Mouse (Mus musculus): ENCODE measurements at regions not wholly inside any gene's neighbourhood (a gene's known extent, or its start where the extent isn't known, plus 50 kb on each side); places are given as distances from the start of the nearest gene placed in this dataset.

DNA sequence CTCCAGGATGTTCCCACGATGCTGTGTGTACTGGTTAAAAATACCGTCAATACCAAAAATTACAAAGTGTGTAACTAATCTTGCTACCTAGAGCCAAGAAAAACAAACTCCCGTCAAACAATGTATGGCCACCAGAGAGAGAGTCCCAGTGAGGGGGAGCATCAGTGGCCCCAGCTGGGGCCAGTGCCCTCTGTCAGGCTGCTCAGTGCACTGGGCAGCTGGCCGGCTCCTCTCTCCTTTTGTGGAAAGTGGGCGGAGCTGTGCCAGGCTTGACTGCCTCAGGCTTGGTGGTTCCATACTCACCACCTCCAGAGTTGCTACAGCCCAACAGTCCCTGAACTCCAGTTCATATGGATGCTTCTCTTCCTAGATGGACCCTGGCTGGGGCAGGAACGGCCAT, 53.8 kb upstream of the Sept5 start:
- WGBS, result 44% methylated on average over 6 of the region's 6 CpGs
- Histone ChIP-seq H3K9me3 (no peaks in the 10 kb centered on the region), H3K4me2 (no peak overlapping the region), H3K27me3 (replicated peaks) (no peaks in the 10 kb centered on the region), H3K27ac (no peak overlapping the region), H3K4me1 (peaks cover 8% of the 10 kb centered on the region), H3K9ac (no peak overlapping the region), H3K4me3 (no peak overlapping the region), H3K36me3 (replicated peaks) (no peaks in the 10 kb centered on the region)
- no peak for ATAC-seq (replicated peaks)

DNA sequence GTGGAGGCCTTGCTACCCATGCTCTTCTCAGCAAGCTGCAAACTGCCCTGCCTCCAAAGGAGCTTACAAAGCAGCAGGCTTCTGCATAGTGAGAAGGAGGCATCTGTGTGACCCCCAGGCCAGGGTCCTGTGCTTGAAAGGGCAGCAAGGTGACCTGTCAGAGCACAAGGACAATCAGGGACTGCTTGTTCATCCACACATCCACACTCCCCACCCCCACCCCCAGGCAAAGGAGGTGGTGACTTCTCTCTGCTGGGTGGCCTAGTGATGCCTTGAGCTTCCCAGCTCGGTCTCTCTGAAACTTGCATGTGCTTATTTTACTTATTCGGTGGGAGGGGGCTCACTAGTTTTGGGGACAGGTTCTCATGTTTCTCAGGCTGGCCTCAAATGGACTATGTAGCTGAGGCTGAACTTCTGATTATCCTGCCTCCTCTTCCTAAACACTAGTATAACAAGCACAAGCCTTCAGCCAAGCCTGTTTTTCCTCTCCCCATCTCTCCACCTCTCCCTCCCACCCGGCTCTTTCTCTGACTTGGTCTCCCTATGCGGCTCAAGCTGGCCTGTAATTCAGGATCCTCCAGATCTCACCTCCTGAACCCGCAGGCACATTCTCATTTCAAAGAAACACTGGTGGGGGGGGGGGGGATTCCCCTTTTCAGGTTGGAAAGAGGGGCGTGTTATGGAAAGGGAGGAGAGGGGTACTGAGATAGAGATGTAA, 56.4 kb upstream of the Sept5 start:
- Histone ChIP-seq H3K4me1 (peaks cover 8% of the 10 kb centered on the region), H3K27me3 (replicated peaks) (no peaks in the 10 kb centered on the region), H3K4me2 (no peak overlapping the region), H3K9ac (no peak overlapping the region), H3K27ac (no peak overlapping the region), H3K4me3 (no peak overlapping the region), H3K9me3 (no peaks in the 10 kb centered on the region), H3K36me3 (replicated peaks) (no peaks in the 10 kb centered on the region)
- ATAC-seq (replicated peaks), result 0 out of 2 replicates have a peak, but pooled peaks have one; percentile 41
- 8% methylated on average over 6 of the region's 6 CpGs for WGBS

DNA sequence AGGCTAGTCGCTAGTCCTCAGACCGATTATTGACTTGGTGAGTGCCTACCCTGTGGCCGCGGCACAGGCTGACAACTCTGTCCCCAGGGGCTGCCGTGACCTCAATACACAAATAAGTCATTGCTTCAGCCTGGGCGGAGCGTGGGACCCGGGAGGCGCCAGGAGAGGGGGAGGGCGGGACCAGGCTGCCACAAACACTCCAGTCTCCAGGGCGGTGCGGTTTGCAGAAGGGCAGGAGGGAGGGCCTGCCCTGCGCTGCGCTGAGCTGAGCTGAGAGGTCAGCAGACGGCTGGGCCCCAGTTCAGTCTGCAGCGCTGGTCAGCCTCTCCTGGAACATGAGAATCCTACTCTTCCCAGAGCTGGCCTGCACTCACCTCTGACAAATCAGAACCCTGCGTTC, 57.2 kb upstream of the Sept5 start:
- H3K27ac ChIP-seq, result peak overlapping the region; percentile 16; the same call in 1 of the 2 replicates
- H3K9ac ChIP-seq, result no peak overlapping the region
- WGBS, result under 1% methylated on average over 17 of the region's 17 CpGs

DNA sequence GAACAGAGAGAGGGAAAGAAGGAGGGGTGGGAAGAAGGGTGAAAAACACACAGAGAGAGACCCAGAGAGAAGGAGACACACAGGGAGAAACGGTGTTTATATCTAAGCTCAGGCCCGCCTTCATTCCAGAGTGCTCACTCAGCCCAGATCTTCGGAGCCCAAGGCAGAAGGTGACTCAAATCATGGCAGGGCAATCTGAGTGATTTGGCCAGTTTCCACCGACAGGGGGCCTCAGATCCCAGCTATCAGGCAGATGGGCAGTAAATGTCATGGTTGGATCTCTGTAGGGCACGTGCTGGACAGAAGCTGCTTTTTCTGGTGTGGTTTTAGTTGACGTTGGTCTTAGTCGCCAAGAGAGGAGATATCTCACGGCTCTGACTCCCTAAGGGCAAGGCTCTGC, 57.6 kb upstream of the Sept5 start:
- no peaks in the 10 kb centered on the region for H3K36me3 ChIP-seq (replicated peaks)
- H3K4me3 ChIP-seq, result peak overlapping the region; percentile 21; the same call in 1 of the 2 replicates
- peak overlapping the region; percentile 16; the same call in 1 of the 2 replicates for H3K27ac ChIP-seq
- H3K9me3 ChIP-seq, result no peaks in the 10 kb centered on the region
- H3K4me2 ChIP-seq, result peak overlapping the region; percentile 58
- WGBS, result 5% methylated on average over 8 of the region's 8 CpGs
- no peak overlapping the region for H3K9ac ChIP-seq
- peak; percentile 58 for ATAC-seq (replicated peaks)
- H3K27me3 ChIP-seq (replicated peaks), result no peaks in the 10 kb centered on the region
- peaks cover 8% of the 10 kb centered on the region for H3K4me1 ChIP-seq

More for the DNA sequence above, 57.2 kb upstream of the Sept5 start:
- Histone ChIP-seq H3K4me2 (peak overlapping the region; percentile 58), H3K4me3 (peak overlapping the region; percentile 21), H3K27me3 (replicated peaks) (no peaks in the 10 kb centered on the region), H3K9me3 (no peaks in the 10 kb centered on the region), H3K36me3 (replicated peaks) (no peaks in the 10 kb centered on the region), H3K4me1 (peaks cover 8% of the 10 kb centered on the region)
- peak; percentile 94 for ATAC-seq (replicated peaks)

DNA sequence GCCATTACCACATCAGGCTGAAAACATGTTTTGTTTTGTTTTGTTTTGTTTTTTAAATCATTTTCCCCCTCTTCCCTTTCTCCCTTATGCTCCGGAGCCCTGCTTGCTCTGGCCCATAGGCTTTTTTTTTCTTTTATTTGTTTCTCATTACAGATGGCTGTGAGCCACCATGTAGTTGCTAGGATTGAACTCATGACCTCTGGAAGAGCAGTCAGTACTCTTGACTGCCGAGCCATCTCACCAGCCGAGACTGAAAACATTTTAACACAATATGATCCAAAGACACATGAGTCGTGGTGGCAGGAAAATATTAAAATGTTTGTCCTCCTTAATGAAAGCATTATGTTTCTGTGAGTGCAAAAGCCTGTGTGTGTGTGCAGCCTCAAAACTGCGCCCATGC, 65.8 kb upstream of the Sept5 start:
- 66% methylated on average over 5 of the region's 5 CpGs for WGBS
- Histone ChIP-seq H3K4me3 (no peak overlapping the region), H3K4me2 (no peak overlapping the region), H3K36me3 (replicated peaks) (no peaks in the 10 kb centered on the region), H3K27me3 (replicated peaks) (no peaks in the 10 kb centered on the region), H3K9ac (no peak overlapping the region), H3K4me1 (0 out of 2 replicates have a peak, but pooled peaks cover 5% of the 10 kb centered on the region), H3K27ac (no peak overlapping the region), H3K9me3 (no peaks in the 10 kb centered on the region)
- no peak for ATAC-seq (replicated peaks)

DNA sequence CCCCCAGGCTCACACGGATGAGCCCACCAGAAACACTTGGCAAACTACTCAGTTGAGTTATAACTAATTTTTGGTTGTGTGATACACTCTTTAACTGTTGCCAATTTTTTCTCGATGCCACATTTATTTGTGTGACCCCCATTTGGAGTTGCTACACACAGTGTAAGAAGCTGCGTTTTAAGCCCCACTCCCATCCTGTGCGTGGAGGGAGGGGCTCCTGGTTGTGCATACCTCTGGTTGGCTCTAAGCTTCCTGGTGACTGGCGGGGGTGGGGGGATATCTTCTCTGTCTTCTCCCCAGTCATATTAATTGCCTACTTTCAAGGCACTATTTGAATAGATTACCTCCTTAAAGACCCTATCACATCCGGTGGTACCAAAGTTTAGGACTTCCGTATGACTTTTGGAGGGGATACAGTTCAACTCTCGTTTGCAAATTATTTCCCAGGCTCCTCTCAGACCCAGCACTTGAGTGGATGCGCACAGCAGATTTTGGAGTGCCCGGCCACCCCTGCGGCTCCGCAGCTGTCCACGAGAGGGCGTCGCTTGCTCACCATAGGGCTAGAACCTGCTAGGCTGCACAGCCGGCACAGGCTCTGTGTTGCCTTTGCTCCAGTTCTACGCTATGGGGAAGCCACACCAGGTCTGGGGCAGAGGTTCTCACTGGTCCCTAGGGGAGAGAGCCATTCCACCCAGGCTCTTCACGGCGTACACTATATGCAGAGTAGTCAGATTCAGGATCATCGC, 66.5 kb upstream of the Sept5 start:
- 10% methylated on average over 20 of the region's 20 CpGs for WGBS
- H3K4me2 ChIP-seq, result peak overlapping the region; percentile 21; the same call in 1 of the 2 replicates

DNA sequence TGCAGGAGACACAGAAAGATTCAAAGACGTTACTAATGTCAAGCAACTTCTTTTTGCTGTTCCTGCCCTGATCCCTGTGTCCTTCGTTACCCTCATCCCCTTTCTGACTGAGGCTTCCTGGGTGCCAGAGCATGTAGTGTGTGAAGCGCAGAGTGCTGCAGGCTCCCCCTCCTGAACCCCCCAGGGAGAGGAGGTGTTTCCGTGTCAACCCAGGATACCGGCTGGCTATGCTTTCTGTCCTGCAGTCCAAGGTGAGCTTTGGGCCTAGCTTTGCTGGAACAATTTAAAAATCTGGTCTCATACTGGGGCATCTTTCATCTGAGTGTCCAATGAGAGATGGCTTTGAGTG, 67.0 kb upstream of the Sept5 start:
- H3K27me3 ChIP-seq (replicated peaks), result no peaks in the 10 kb centered on the region
- no peaks in the 10 kb centered on the region for H3K9me3 ChIP-seq
- 61% methylated on average over 5 of the region's 5 CpGs for WGBS
- no peak overlapping the region for H3K9ac ChIP-seq
- H3K4me1 ChIP-seq, result 0 out of 2 replicates have a peak, but pooled peaks cover 5% of the 10 kb centered on the region
- peak overlapping the region; percentile 21; the same call in 1 of the 2 replicates for H3K4me2 ChIP-seq
- ATAC-seq (replicated peaks), result no peak
- no peaks in the 10 kb centered on the region for H3K36me3 ChIP-seq (replicated peaks)
- H3K4me3 ChIP-seq, result no peak overlapping the region
- H3K27ac ChIP-seq, result no peak overlapping the region

More for the DNA sequence above, 66.5 kb upstream of the Sept5 start:
- H3K4me3 ChIP-seq, result no peak overlapping the region
- H3K9ac ChIP-seq, result no peak overlapping the region
- H3K4me1 ChIP-seq, result 0 out of 2 replicates have a peak, but pooled peaks cover 5% of the 10 kb centered on the region
- no peak overlapping the region for H3K27ac ChIP-seq
- ATAC-seq (replicated peaks), result 0 out of 2 replicates have a peak, but pooled peaks have one; percentile 50
- H3K27me3 ChIP-seq (replicated peaks), result no peaks in the 10 kb centered on the region
- no peaks in the 10 kb centered on the region for H3K36me3 ChIP-seq (replicated peaks)
- H3K9me3 ChIP-seq, result no peaks in the 10 kb centered on the region

DNA sequence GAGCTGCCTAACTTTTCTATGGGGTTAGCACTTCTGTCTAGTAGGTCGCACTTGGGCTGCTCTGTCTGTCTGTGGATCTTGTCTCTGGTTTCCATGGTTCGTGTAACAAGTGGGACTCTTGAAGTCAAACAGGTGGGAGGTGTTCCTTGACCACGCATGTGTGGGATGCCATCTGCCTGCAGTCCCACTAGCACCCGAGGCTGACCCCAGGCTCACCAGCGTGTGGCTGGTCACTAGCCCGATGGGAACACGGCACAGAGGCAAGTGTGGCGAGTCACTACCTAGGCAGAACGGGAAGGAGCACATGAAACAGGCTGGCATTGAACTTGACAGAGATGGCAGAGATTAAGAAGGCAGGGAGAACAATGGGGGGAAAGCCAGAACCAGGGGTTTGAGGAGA, 72.5 kb upstream of the Cldn5 start:
- no peak overlapping the region for H3K9ac ChIP-seq
- no peak overlapping the region for H3K27ac ChIP-seq
- H3K4me1 ChIP-seq, result peaks cover 6% of the 10 kb centered on the region; the same call in 1 of the 2 replicates
- WGBS, result 58% methylated on average over 9 of the region's 9 CpGs
- H3K4me2 ChIP-seq, result no peak overlapping the region
- no peak for ATAC-seq (replicated peaks)
- no peak overlapping the region for H3K4me3 ChIP-seq
- H3K9me3 ChIP-seq, result no peaks in the 10 kb centered on the region
- no peaks in the 10 kb centered on the region for H3K27me3 ChIP-seq (replicated peaks)
- H3K36me3 ChIP-seq (replicated peaks), result no peaks in the 10 kb centered on the region

DNA sequence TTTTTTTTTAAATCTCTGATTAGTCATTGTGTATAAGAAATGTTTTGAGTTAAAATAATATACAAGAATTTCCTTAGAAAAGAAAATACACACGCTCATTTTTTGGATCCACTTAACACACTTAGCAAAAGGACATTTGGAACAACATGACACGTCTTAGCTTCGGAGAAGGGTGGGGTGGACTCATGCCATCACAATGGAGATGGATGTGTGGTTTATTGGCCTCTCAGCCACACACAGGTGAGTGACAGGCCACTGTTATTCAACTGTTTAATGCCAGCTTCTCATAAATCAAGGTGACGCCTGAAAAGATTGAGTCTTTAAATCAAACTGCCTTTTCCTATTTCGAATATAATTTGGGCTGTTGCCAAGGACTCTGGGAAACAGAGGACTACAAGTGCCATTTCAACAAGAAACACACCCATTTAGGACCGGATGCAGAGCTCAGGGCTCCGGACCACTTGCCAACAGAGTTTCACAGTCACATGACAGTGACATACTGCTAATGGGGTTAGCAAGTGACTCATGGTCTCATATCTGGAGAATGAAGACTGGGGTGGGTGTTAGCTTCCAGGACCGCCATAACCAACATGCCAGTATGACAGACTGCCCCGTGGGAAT, 71.5 kb upstream of the Cldn5 start:
- no peaks in the 10 kb centered on the region for H3K27me3 ChIP-seq (replicated peaks)
- no peak overlapping the region for H3K27ac ChIP-seq

DNA sequence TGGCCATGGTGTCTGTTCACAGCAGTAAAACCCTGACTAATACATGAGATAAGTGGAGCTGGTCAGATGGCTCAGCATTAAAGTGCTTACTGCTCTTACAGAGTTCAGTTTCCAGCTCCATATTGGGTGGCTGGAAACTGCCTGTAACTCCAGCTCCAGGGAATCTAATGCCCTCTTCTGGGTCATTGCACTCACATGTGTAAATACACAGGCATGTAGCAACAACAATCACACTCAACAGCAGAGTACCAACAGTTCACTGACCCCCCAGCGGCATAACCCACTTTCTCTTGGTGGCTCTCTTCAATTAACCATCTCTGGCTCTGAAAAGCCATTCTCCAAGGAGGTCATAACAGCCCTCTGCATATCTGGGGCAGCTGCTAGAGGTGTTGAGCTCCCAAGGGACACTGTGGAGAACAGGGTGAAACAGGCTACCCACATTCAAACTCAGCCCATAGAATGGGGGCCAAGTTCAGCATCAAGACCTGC, 65.0 kb upstream of the Cldn5 start:
- 81% methylated on average over 1 of the region's 1 CpGs for WGBS
- Histone ChIP-seq H3K36me3 (replicated peaks) (no peaks in the 10 kb centered on the region), H3K4me2 (no peak overlapping the region), H3K4me1 (no peaks in the 10 kb centered on the region), H3K9ac (no peak overlapping the region), H3K27ac (no peak overlapping the region), H3K27me3 (replicated peaks) (no peaks in the 10 kb centered on the region), H3K9me3 (no peaks in the 10 kb centered on the region), H3K4me3 (no peak overlapping the region)
- ATAC-seq (replicated peaks), result no peak

More for the DNA sequence above, 71.5 kb upstream of the Cldn5 start:
- ATAC-seq (replicated peaks), result no peak
- Histone ChIP-seq H3K9me3 (no peaks in the 10 kb centered on the region), H3K9ac (no peak overlapping the region), H3K4me3 (no peak overlapping the region), H3K36me3 (replicated peaks) (no peaks in the 10 kb centered on the region), H3K4me2 (no peak overlapping the region), H3K4me1 (peaks cover 6% of the 10 kb centered on the region; the same call in 1 of the 2 replicates)
- 69% methylated on average over 9 of the region's 9 CpGs for WGBS

DNA sequence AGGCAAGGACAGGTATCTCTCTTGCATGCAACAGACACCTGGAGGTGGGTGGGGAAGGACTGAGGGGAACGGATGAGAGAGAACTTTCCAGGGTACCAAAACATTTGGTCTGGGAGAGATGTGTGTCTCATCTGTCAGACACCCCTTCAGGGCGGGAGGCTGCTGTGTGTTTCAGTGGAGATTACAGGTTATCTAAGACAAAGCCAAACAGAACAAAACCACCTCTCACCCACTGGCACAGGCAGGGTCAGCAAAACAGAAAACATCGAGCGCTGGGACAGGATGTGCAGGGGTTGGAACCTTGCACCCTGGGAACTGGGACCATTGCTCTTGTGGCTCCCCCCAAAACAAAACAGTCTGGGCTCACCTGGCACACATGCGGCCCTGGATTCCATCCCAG, 63.6 kb upstream of the Cldn5 start:
- H3K36me3 ChIP-seq (replicated peaks), result no peaks in the 10 kb centered on the region
- no peak overlapping the region for H3K27ac ChIP-seq
- no peaks in the 10 kb centered on the region for H3K27me3 ChIP-seq (replicated peaks)
- no peak overlapping the region for H3K9ac ChIP-seq
- no peaks in the 10 kb centered on the region for H3K9me3 ChIP-seq
- H3K4me2 ChIP-seq, result no peak overlapping the region
- no peak for ATAC-seq (replicated peaks)
- H3K4me3 ChIP-seq, result no peak overlapping the region
- WGBS, result 82% methylated on average over 5 of the region's 5 CpGs
- H3K4me1 ChIP-seq, result no peaks in the 10 kb centered on the region

DNA sequence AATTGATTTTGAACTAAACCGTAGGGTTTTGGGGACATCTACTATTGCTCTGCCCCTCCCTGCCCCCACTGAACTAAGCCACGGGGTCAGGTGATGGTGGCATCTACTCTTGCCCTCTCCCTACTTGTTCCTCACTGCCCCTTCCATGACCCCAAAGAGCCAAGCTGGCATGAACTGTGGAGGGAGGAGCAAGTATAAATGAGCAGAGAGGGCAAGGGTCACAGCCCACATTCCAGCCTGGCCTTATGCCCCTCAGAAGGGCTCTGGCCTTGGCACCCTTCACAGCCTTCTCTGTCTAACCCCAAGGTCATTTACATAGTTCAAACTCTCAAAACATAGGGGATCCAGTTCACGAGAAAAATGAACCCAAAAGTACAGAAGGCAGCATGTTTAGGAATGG, 61.3 kb upstream of the Cldn5 start:
- Histone ChIP-seq H3K36me3 (replicated peaks) (no peaks in the 10 kb centered on the region), H3K4me3 (no peak overlapping the region), H3K9me3 (no peaks in the 10 kb centered on the region), H3K27me3 (replicated peaks) (no peaks in the 10 kb centered on the region), H3K4me1 (no peaks in the 10 kb centered on the region), H3K27ac (no peak overlapping the region), H3K9ac (no peak overlapping the region), H3K4me2 (no peak overlapping the region)
- 73% methylated on average over 3 of the region's 3 CpGs for WGBS
- no peak for ATAC-seq (replicated peaks)

Measured in midbrain, embryonic 15.5 days (tissue).